Mouse (Mus musculus): Measurements from ENCODE around the gene Cped1. TPM values are rescaled to one million over a fixed set of nuclear protein-coding genes. Genes with fewer than 3 reads are reported as not detected.

The Cped1 gene
- polyA plus RNA-seq, 1 experiment from 2014 or later = 11.0 TPM

DNA sequence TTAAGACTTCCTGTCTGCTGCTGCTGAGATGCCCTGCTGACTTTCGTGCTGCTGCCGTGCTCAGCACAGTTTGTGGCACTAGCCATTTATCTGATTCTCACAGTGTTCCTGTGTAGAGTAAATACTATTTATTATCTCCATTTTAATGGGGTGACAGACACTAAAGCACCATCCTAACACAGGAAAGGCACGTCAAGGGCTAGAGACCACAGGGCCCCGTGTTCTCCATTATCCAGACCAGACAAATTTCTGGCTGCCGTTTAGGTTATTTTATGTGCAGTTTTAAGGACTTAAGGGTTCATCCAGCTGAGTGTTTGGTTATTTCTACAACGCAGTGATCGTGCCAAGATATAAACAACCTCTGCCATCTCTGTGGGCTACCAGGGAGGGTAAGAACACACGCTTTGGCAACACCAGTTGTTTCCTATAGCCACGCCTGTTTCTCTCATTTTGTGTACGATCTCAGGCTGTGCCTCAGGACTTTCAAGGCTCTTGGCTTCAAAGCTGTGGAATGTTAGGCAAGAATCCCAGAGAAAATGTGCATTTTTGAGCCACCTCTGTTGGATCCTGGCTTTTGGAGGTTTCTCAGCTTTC lies 149.4 kb downstream of the Cped1 start:
- TF ChIP-seq CTCF (IDR thresholded peaks at IDR 0.05; ENCODE audit: low read depth) = no peak
- H3K27me3 ChIP-seq (replicated peaks; ENCODE audit: control insufficient read depth, insufficient read depth, low read length) = no peaks in the 10 kb centered on the region
- H3K9me3 ChIP-seq (ENCODE audit: control insufficient read depth) = no peaks in the 10 kb centered on the region
- ATAC-seq = no peak
- no peaks in the 10 kb centered on the region; the same call in 1 of the 2 replicates for H3K36me3 ChIP-seq (ENCODE audit: control insufficient read depth, insufficient read depth)
- H3K27ac ChIP-seq (ENCODE audit: low read depth, low read length) = no peak overlapping the region
- H3K4me1 ChIP-seq (replicated peaks; ENCODE audit: control insufficient read depth, insufficient read depth, low read length) = no peaks in the 10 kb centered on the region
- H3K4me2 ChIP-seq (replicated peaks; ENCODE audit: low read depth) = no peak overlapping the region
- H3K9ac ChIP-seq (ENCODE audit: low read depth, low read length) = no peak overlapping the region
- no peak overlapping the region for H3K4me3 ChIP-seq (ENCODE audit: low read depth, low read length)
- 49% methylated on average over 10 of the region's 10 CpGs for WGBS

DNA sequence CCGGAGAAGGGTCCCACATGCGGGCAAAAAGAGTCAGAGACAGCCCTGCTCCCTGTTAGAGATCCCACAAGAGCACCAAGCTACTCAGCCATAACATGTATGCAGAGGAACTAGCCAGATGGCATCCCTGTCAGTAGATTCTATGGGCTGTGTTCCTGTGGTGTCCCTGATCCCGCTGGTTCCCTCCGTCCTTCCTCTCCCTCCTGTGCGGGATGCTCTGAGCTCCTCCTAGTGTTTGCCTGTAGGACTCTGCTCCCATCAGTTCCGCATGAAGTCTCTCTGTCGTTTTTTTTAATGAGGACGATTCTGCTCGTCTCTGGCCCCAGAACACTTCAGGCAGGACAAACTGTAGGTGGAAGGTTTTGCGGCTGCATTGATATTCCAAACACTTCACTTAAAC lies 151.1 kb downstream of the Cped1 start:
- no peak for TF ChIP-seq CTCF (IDR thresholded peaks at IDR 0.05; ENCODE audit: low read depth)
- Histone ChIP-seq H3K9ac (ENCODE audit: low read depth, low read length) (no peak overlapping the region), H3K4me3 (ENCODE audit: low read depth, low read length) (no peak overlapping the region), H3K4me2 (replicated peaks; ENCODE audit: low read depth) (no peak overlapping the region), H3K4me1 (replicated peaks; ENCODE audit: control insufficient read depth, insufficient read depth, low read length) (no peaks in the 10 kb centered on the region), H3K9me3 (ENCODE audit: control insufficient read depth) (no peaks in the 10 kb centered on the region), H3K27me3 (replicated peaks; ENCODE audit: control insufficient read depth, insufficient read depth, low read length) (no peaks in the 10 kb centered on the region), H3K27ac (ENCODE audit: low read depth, low read length) (no peak overlapping the region), H3K36me3 (ENCODE audit: control insufficient read depth, insufficient read depth) (no peaks in the 10 kb centered on the region; the same call in 1 of the 2 replicates)
- ATAC-seq = no peak
- WGBS = 56% methylated on average over 10 of the region's 10 CpGs

DNA sequence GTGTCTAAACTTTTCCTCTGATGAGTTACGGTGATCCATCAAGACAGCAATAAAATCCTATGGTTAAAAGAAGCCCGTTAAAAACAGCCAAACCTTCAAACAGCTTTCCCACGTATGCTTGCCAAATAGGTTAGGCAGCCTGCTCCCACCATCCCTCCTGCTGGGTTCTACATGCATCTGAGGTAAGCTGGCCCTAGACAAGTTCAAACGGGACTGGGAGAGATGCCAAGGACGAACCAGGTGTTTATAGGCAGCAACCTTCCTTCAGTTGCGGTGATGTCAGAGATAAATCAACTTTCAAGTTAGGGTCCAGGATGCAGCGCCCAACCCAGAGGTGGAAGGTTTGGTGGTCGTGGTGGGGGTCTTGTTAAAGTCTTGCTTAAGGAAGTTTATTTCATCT lies 155.1 kb downstream of the Cped1 start:
- ATAC-seq = no peak
- Histone ChIP-seq H3K4me1 (replicated peaks; ENCODE audit: control insufficient read depth, insufficient read depth, low read length) (no peaks in the 10 kb centered on the region), H3K36me3 (ENCODE audit: control insufficient read depth, insufficient read depth) (no peaks in the 10 kb centered on the region; the same call in 1 of the 2 replicates), H3K27me3 (replicated peaks; ENCODE audit: control insufficient read depth, insufficient read depth, low read length) (no peaks in the 10 kb centered on the region), H3K9ac (ENCODE audit: low read depth, low read length) (no peak overlapping the region), H3K4me3 (ENCODE audit: low read depth, low read length) (no peak overlapping the region), H3K4me2 (replicated peaks; ENCODE audit: low read depth) (no peak overlapping the region), H3K27ac (ENCODE audit: low read depth, low read length) (no peak overlapping the region), H3K9me3 (ENCODE audit: control insufficient read depth) (no peaks in the 10 kb centered on the region)
- 46% methylated on average over 8 of the region's 8 CpGs for whole genome bisulfite sequencing
- TF ChIP-seq CTCF (IDR thresholded peaks at IDR 0.05; ENCODE audit: low read depth) = no peak

DNA sequence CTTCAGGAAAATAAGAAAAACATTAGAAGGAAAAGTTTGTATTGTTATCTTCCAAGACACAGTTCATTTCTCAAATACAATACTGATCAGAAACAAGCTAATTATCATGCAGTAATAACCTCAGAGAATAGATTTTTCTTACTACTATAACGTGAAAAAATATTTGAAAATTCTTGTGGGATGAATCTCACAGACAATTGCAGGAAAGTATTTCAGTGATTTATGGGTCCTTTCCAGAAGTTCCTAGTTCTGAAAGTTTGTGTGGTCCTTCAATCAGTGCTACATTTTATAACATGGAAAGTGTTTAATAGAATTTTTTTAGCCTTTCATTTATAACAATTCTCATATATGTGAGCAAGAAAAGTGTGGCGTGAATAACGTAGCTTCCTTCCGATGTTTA lies 161.5 kb downstream of the Cped1 start:
- Histone ChIP-seq H3K9ac (ENCODE audit: low read depth, low read length) (no peak overlapping the region), H3K27ac (ENCODE audit: low read depth, low read length) (no peak overlapping the region), H3K9me3 (ENCODE audit: control insufficient read depth) (no peaks in the 10 kb centered on the region), H3K4me2 (replicated peaks; ENCODE audit: low read depth) (no peak overlapping the region), H3K27me3 (replicated peaks; ENCODE audit: control insufficient read depth, insufficient read depth, low read length) (no peaks in the 10 kb centered on the region), H3K4me3 (ENCODE audit: low read depth, low read length) (no peak overlapping the region), H3K36me3 (ENCODE audit: control insufficient read depth, insufficient read depth) (no peaks in the 10 kb centered on the region), H3K4me1 (replicated peaks; ENCODE audit: control insufficient read depth, insufficient read depth, low read length) (no peaks in the 10 kb centered on the region)
- no peak for TF ChIP-seq CTCF (IDR thresholded peaks at IDR 0.05; ENCODE audit: low read depth)
- no peak for ATAC-seq
- 91% methylated on average over 4 of the region's 4 CpGs for WGBS

DNA sequence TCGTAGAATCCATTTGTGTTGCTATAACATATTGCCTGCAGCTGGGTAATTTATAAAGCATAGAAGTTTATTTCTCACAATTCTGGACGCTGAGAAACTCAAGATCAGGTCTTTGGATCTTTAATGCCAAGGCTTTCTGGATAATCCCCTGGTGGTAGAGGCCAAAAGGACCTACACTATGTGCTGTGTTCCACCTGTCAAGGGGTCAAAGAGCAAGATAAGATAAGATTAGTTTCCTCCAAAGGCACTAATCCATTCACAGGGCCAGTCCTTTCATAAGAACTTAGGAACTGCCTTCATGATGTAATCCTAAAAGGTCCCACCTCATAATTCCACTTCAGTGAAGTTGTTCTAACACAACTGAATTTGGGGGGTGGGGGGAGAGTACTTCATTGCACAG lies 162.8 kb downstream of the Cped1 start:
- WGBS = 72% methylated on average over 2 of the region's 2 CpGs
- no peak for ATAC-seq
- H3K27ac ChIP-seq (ENCODE audit: low read depth, low read length) = no peak overlapping the region

DNA sequence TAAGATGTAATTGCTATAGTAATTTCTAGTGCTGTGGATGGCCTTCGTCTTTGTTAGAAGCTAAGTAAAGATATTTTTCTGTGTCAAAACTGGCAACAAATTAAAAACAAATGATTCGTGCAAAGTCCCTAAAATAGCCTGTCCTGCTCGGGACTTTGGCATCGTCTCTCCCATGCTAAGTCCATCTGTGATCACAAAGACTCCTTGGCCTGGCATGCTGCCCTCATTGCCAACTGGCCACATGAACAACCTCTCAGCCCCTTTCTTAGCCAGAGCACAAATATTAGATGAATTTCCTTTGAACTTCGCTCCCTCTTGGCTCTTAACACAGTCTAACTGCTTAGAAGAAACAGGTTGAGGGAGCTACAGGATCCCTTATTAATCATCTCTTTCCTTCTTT lies 171.7 kb downstream of the Cped1 start:
- no peaks in the 10 kb centered on the region for H3K4me1 ChIP-seq (replicated peaks; ENCODE audit: control insufficient read depth, insufficient read depth, low read length)
- WGBS = 71% methylated on average over 5 of the region's 5 CpGs
- no peak overlapping the region for H3K9ac ChIP-seq (ENCODE audit: low read depth, low read length)
- H3K4me2 ChIP-seq (replicated peaks; ENCODE audit: low read depth) = no peak overlapping the region
- H3K27ac ChIP-seq (ENCODE audit: low read depth, low read length) = no peak overlapping the region
- no peak for TF ChIP-seq CTCF (IDR thresholded peaks at IDR 0.05; ENCODE audit: low read depth)
- 0 out of 2 replicates have a peak, but pooled peaks cover 3% of the 10 kb centered on the region for H3K36me3 ChIP-seq (ENCODE audit: control insufficient read depth, insufficient read depth)
- no peaks in the 10 kb centered on the region for H3K27me3 ChIP-seq (replicated peaks; ENCODE audit: control insufficient read depth, insufficient read depth, low read length)
- no peaks in the 10 kb centered on the region for H3K9me3 ChIP-seq (ENCODE audit: control insufficient read depth)
- no peak for ATAC-seq
- no peak overlapping the region for H3K4me3 ChIP-seq (ENCODE audit: low read depth, low read length)

More for the DNA sequence above, 162.8 kb downstream of the Cped1 start:
- Histone ChIP-seq H3K27me3 (replicated peaks; ENCODE audit: control insufficient read depth, insufficient read depth, low read length) (no peaks in the 10 kb centered on the region), H3K9ac (ENCODE audit: low read depth, low read length) (no peak overlapping the region), H3K4me3 (ENCODE audit: low read depth, low read length) (no peak overlapping the region), H3K9me3 (ENCODE audit: control insufficient read depth) (no peaks in the 10 kb centered on the region), H3K4me1 (replicated peaks; ENCODE audit: control insufficient read depth, insufficient read depth, low read length) (no peaks in the 10 kb centered on the region), H3K36me3 (ENCODE audit: control insufficient read depth, insufficient read depth) (0 out of 2 replicates have a peak, but pooled peaks cover 3% of the 10 kb centered on the region), H3K4me2 (replicated peaks; ENCODE audit: low read depth) (no peak overlapping the region)
- no peak for TF ChIP-seq CTCF (IDR thresholded peaks at IDR 0.05; ENCODE audit: low read depth)

Measured in intestine, postnatal 0 days (tissue).